Mouse (Mus musculus): ENCODE measurements around the gene Hist1h1c.

Hist1h1c gene

GRCm38 (mm10) chr13:23745381-23746161 is 7.0 kb downstream of the Hist1h1c start, which contains the start of gene Hist1h3c:
Gene Hist1h3c, minus strand, starts transcription at chr13:23745602.
- peak; percentile 76 to 89 for DNase-seq (ENCODE audit: low spot score in 2 of 2)

- peak; percentile 76 to 87 for DNase-seq (ENCODE audit: low spot score in 2 of 2)
These were observed 7.8 kb downstream of the Hist1h1c start, which contains the start of gene Hist1h2bb for GRCm38 (mm10) chr13:23746201-23747080. Gene Hist1h2bb, plus strand, starts transcription at chr13:23746734.

GRCm38 (mm10) chr13:23747081-23747891 is 8.7 kb downstream of the Hist1h1c start:
- DNase-seq (ENCODE audit: low spot score in 2 of 2): no peak

- DNase-seq (ENCODE audit: low spot score in 2 of 2): no peak
These were observed 9.3 kb downstream of the Hist1h1c start for GRCm38 (mm10) chr13:23747892-23748288.

- no peak for DNase-seq (ENCODE audit: low spot score in 2 of 2)
These were observed 11.0 kb downstream of the Hist1h1c start for GRCm38 (mm10) chr13:23749563-23750121.

GRCm38 (mm10) chr13:23750839-23751477 is 12.3 kb downstream of the Hist1h1c start, which contains the start of gene Hist1h2ab:
Gene Hist1h2ab, plus strand, starts transcription at chr13:23751126.
- peak; percentile 62 to 74 for DNase-seq (ENCODE audit: low spot score in 2 of 2)

- DNase-seq (ENCODE audit: low spot score in 2 of 2): no peak
These were observed 12.9 kb downstream of the Hist1h1c start for GRCm38 (mm10) chr13:23751478-23751956.

- DNase-seq (ENCODE audit: low spot score in 2 of 2): peak; percentile 83 to 91
These were observed 13.6 kb downstream of the Hist1h1c start, which contains the start of gene Hist1h3b for GRCm38 (mm10) chr13:23752067-23752741. Gene Hist1h3b, plus strand, starts transcription at chr13:23752267.

GRCm38 (mm10) chr13:23752742-23753172 is 14.1 kb downstream of the Hist1h1c start:
- DNase-seq (ENCODE audit: low spot score in 2 of 2): no peak

- no peak for DNase-seq (ENCODE audit: low spot score in 2 of 2)
These were observed 14.9 kb downstream of the Hist1h1c start for GRCm38 (mm10) chr13:23753314-23754078.

- DNase-seq (ENCODE audit: low spot score in 2 of 2): no peak
These were observed 16.4 kb downstream of the Hist1h1c start for GRCm38 (mm10) chr13:23755000-23755399.

GRCm38 (mm10) chr13:23756790-23757189 is 18.2 kb downstream of the Hist1h1c start, which contains the start of gene Hist1h4b:
Gene Hist1h4b, plus strand, starts transcription at chr13:23757013.
- DNase-seq (ENCODE audit: low spot score in 2 of 2): peak; percentile 93 to 97

GRCm38 (mm10) chr13:23757211-23757773 is 18.7 kb downstream of the Hist1h1c start:
- DNase-seq (ENCODE audit: low spot score in 2 of 2): no peak

GRCm38 (mm10) chr13:23757921-23758320 is 19.3 kb downstream of the Hist1h1c start:
- no peak for DNase-seq (ENCODE audit: low spot score in 2 of 2)

- DNase-seq (ENCODE audit: low spot score in 2 of 2): no peak
These were observed 20.7 kb downstream of the Hist1h1c start for GRCm38 (mm10) chr13:23759251-23759771.

GRCm38 (mm10) chr13:23759916-23760239 is 21.3 kb downstream of the Hist1h1c start:
- no peak for DNase-seq (ENCODE audit: low spot score in 2 of 2)

GRCm38 (mm10) chr13:23760240-23760971 is 21.8 kb downstream of the Hist1h1c start:
- no peak for DNase-seq (ENCODE audit: low spot score in 2 of 2)

All from spleen, postnatal 36 days (tissue).